Mouse (Mus musculus): ENCODE measurements around the gene Hcfc2.

Gene Hcfc2

DNA sequence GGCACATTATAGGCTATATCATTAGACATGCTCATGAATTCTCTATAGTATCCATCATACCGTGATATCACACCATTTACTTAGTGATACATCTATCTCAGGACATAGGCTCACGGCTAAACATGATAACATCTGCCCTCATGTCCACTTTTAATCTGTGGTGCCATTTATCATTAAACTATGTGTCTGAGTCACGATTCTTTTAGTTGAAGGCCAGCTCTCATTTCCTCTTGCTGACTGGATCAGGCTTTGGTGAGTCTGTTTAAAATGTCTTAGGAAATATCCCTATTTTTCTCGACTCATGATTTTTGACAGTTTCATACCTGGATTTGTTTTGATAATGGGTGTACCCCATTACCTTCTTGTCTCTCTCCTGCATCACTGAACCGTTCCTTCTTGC lies at the start of gene Hcfc2:
Gene Hcfc2, plus strand, starts transcription at position 205 of the 400 bp plus-strand sequence.
- DNase-seq (ENCODE audit: low spot score): no peak

DNA sequence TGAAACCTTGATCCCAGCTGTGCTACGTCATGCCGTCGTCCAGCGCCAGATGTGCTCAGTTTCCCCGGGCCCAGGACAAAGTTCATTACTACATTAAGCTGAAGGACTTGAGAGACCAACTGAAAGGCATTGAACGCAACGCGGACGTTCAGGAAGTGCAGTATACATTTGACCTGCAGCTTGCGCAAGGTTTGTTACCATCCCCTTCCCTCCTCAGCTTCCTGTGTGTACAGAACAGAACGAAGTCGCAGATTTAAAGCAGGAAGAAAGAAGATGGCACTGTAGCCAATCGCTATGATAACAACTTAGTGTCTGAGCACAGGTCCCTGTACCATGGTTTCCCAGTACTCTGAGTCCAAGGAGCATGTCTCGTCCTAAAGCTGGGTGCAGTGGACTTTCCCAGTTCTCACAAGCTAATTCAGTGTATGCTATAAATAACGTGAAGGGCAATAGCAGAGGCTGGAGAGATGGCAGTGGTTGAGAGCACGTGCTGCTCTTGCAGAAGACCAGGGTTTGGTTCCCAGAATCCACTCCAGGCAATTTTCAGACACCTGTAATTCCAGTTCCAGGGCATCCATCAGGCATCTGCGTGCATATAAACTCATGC lies 48.7 kb upstream of the Hcfc2 start:
- no peak for DNase-seq (ENCODE audit: low spot score)

GRCm38 (mm10) chr10:82651221-82651620 lies 44.7 kb upstream of the Hcfc2 start:
- DNase-seq (ENCODE audit: low spot score): no peak

DNA sequence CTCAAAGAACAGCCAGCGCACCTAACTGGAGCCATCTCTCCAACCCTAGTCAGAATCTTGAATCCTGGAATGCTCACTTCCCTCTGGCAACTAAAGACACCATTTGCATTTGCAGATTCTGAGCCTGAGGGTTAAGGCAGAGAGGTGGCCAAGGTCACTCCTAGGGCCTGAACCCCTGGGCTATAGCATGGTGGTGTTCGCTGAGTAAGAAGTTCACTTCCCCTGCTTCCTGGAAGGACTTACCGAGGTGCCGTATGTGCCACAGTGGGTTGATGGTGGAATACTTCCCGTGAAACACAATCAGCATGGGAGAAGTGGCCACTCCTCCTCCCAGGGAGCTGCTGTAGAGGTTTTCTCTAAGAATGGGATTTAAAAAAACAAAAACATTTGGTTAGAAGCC lies 43.3 kb upstream of the Hcfc2 start:
- DNase-seq (ENCODE audit: low spot score): no peak

GRCm38 (mm10) chr10:82654581-82654980 lies 41.4 kb upstream of the Hcfc2 start:
- DNase-seq (ENCODE audit: low spot score): no peak

DNA sequence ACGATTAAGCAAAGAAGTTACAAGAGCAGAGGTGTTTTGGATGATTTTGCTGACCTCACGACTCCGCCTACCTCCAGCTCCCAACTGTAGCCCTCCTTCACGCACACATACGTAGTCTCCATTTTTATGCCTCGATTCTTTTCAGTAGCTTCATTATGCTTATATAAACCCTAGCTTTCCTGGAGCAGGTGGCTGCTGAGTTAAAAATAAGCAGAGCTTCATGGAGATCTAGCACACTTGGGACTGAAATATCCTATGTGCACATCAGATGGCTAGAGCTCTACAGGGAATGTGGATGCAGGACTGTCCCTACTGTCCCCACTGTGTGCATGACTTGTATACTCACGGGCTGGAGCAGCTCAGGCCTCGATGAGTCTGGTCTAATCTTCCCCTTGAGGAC lies 34.1 kb upstream of the Hcfc2 start:
- DNase-seq (ENCODE audit: low spot score): no peak

DNA sequence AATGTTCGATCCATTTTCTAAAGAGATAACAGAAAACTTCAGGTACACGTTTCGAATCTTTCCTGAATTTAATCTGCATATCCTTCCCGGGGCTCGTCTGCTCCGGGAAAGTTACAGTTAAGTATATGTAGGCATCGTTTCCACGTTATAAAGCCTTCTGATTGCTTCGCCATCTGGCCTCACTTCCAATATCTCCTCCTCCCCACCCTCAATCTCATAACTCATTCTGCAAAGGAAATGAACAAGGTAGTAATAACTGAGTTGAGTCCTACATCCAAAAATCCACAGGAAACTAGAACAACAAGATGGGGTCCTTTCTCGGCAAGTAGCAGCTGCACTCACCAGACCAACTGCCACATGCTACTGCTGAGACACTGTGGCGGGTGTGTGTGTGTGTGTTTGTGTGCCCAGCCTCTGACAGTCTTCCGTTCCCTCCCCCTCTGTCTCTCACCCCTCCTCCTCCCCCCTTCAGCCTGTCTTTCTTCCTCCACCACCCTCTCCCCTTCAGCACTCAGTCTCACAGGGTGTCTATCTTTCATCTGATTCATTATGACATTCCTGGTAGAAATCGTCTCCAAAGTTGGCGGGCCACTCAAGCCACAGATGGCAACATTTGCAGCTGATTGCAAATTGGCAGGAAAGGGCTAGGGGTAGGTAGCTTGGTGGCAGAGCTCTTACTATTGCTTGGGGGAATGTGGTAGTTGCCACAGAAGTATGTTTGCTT lies 33.5 kb upstream of the Hcfc2 start:
- DNase-seq (ENCODE audit: low spot score): no peak

- DNase-seq (ENCODE audit: low spot score): no peak
These were observed 32.7 kb upstream of the Hcfc2 start for GRCm38 (mm10) chr10:82663289-82663688.

GRCm38 (mm10) chr10:82665951-82666350 lies 30.0 kb upstream of the Hcfc2 start:
- no peak for DNase-seq (ENCODE audit: low spot score)

DNA sequence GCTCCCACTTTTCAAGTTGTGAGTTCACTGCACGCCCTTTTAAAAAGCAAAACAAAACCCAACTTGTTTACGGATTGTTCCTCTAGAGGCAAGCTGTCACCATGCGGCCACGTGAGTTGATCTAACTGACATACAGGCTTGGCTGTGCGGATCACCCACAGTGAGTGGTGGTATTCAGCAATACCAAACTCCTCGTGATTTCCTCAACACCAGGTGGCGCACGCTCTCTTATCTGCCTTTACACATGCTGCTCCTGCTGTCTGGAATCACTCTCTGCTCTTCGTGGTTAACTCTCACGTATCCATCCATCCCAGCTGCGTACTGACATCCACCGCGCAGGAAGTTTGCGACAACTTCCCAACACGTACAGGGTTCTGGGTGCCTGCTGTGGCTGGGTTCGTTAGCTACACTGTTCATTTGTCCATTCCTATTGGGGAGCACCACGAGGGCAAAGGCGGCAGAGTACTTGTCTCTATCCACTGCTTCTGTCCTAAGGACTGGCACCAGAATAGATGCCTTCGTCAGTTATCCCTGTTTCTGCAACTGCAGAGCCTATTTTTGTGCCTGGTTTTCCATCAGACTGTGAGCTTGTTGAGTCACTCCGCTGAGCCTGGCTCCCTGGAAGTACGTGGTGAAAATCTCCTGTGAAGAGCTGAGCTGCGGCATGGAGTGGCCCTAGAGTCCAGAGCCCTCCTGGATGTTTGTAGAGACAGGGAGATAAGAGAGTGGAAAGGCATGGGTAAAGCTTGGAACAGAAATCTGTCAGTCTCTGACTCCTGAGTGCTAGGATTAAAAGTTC lies 29.3 kb upstream of the Hcfc2 start:
- DNase-seq (ENCODE audit: low spot score): peak; percentile 86

DNA sequence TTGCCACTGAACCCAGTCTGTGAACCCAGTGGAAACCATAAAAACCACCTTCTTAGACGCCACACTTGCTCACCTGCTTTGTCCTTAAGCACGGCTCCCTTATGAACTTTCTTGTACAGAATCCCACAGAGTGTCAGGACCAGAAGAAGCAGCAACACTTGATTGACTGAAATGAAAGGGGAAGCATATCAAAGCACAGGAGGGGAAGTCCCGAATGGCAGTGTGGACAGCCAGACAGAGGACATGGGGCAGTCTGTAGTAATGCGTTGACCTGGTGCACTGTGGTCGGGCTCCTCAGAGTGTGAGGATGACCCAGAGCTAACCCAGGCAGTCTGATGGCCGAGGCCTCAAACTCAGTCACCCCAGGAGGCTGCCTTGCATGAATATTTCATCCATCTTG lies 25.8 kb upstream of the Hcfc2 start:
- DNase-seq (ENCODE audit: low spot score): no peak

- DNase-seq (ENCODE audit: low spot score): no peak
These were observed 19.0 kb upstream of the Hcfc2 start for GRCm38 (mm10) chr10:82676949-82677348.

DNA sequence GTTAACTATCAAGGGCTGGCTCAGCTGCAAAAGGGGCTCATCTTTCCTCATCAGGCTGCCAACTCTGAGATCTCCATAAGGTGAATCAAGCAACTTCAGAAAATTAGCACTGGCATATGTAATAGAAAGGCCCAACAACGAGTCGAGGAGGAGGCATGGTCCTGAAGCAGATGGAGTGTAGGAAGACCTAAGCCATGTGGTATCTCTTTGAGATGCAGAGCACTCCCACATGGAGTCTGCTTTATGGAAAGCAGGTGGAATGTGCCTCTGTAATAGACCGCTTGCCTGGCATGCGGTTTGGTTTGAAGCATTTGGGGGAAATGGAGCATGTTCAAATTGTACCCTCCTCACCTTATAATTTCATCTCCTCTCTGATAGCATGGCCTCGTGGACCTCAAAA lies 15.2 kb upstream of the Hcfc2 start:
- no peak for DNase-seq (ENCODE audit: low spot score)

GRCm38 (mm10) chr10:82681639-82682038 lies 14.3 kb upstream of the Hcfc2 start:
- DNase-seq (ENCODE audit: low spot score): no peak

- DNase-seq (ENCODE audit: low spot score): no peak
These were observed 10.5 kb upstream of the Hcfc2 start for GRCm38 (mm10) chr10:82685440-82685839.

- DNase-seq (ENCODE audit: low spot score): no peak
These were observed 6.2 kb upstream of the Hcfc2 start for GRCm38 (mm10) chr10:82689681-82690211.

DNA sequence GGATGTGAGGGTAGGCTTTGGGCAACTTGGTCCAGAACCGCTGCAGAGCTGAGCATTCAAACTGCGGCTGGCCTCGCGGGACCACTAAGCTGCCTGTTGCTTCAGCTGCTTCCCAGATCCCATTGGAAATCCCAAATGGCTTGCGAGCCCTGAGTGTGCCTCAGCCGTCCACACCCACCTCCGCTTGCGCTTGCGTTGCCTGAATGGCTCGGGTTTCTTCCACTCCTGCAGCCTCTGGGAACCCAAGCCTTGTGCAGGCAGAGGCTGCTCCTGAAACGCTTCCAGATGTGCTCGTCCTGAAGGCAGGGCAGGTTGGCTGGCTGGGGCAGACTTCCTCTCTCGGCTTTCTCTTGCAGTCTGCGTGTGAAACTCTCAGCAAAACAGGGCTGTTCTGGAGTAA lies 5.5 kb upstream of the Hcfc2 start, which contains the start of gene Glt8d2:
Gene Glt8d2, minus strand, starts transcription at position 157 of the 400 bp plus-strand sequence.
- DNase-seq (ENCODE audit: low spot score): peak; percentile 75

DNA sequence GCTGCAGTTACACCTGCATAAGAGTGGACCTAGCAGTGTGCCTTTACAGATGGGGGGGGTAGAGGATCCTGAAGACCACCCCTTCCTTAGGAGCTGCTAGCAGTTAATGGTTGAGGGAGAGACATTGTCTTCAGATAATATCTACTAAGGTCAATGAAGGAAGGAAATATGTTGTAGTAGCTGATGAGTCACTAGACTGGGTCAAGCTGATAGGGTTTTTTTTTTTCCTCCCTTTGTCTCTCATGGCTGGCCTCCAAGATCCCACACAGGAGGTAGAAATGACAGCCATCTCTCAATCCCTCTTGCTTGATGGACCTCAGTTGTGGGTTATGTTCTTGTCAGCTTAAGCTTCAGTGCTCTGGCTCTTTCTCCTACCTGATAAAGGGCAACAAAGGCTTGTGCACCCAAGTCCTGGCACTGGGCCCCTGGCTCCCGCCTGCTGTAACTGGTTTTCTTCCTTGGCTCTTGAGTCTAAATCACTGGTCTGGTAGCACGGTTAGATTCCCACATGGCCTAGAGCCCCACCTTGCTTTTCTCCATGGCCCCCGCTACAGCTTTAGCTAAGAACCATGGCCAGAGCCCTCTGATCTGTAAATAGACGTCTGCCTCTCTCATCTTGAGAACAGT lies 606 bp downstream of the Hcfc2 start:
- no peak for DNase-seq (ENCODE audit: low spot score)

- DNase-seq (ENCODE audit: low spot score): no peak
These were observed 1.4 kb downstream of the Hcfc2 start for GRCm38 (mm10) chr10:82697305-82697898.

GRCm38 (mm10) chr10:82698712-82699261 lies 2.8 kb downstream of the Hcfc2 start:
- peak; percentile 89 for DNase-seq (ENCODE audit: low spot score)

DNA sequence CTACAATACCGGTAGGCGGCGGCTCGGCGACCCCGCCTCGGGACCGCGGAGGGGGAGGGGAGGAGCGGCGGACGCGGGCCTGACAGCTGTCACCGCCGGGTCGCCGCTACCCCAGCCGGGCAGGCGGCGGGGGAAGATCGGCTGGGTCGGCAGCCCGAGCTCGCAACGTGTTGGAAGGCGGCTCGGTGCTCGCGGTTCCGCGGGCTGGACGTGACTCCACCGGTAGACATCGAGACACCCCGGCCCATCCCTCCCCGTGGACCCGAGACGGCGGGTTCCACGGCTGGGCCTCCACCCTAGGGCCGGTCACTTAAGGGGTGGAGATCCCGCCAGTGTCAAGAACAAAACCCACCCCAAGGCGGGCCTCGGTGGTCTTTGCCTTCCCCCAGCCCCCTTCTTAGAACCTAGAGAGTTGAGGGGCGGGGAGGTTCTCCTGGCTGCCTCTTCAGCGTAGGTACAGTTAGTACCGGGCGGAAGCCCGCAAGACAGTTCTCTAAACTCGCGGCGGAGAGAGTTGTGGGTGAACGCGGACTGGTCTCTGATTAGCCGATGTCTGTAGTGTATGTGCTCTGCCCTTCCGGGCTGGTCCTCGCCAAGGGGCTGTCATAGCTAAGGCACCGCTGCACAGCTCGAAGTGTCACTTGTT lies 3.5 kb downstream of the Hcfc2 start:
- no peak for DNase-seq (ENCODE audit: low spot score)

Measured in urinary bladder, postnatal 14 days (tissue).